Mouse (Mus musculus): ENCODE measurements around the gene Atp2b2. TPM values are rescaled to one million over a fixed set of nuclear protein-coding genes. Genes with fewer than 3 reads are reported as not detected.

Gene Atp2b2
- total and polyA plus RNA-seq, 2 experiments: 1.0 to 1.1 TPM

GRCm38 (mm10) chr6:113933261-113934151, 108.9 kb downstream of the Atp2b2 start:
- H3K27ac ChIP-seq (replicated peaks; ENCODE audit: insufficient read depth, low read depth, low read length): no peak overlapping the region
- H3K79me2 ChIP-seq (ENCODE audit: control insufficient read depth, insufficient read depth, low read length): no peaks in the 10 kb centered on the region
- no peaks in the 10 kb centered on the region for H3K36me3 ChIP-seq (ENCODE audit: control insufficient read depth, insufficient read depth, low read length)
- no peaks in the 10 kb centered on the region for H3K27me3 ChIP-seq (ENCODE audit: control insufficient read depth, insufficient read depth, low read length)
- H3K9ac ChIP-seq (ENCODE audit: low read depth, low read length): no peak overlapping the region
- TF ChIP-seq CTCF (IDR thresholded peaks at IDR 0.05; ENCODE audit: low read depth, low read length) (no peak), POLR2A (IDR thresholded peaks at IDR 0.05; ENCODE audit: extremely low read depth, insufficient read depth, low read length) (no peak)
- WGBS: 75% methylated on average over 14 of the region's 14 CpGs
- H3K4me1 ChIP-seq (ENCODE audit: control insufficient read depth, insufficient read depth, low read length): no peaks in the 10 kb centered on the region
- no peak overlapping the region for H3K4me3 ChIP-seq (ENCODE audit: insufficient read depth, low read depth, low read length)
- DNase-seq (ENCODE audit: extremely low read depth, low read depth, low spot score): no peak

- no peak overlapping the region for H3K4me3 ChIP-seq (ENCODE audit: insufficient read depth, low read depth, low read length)
- H3K36me3 ChIP-seq (ENCODE audit: control insufficient read depth, insufficient read depth, low read length): no peaks in the 10 kb centered on the region
- 80% methylated on average over 7 of the region's 8 CpGs for WGBS
- H3K27ac ChIP-seq (replicated peaks; ENCODE audit: insufficient read depth, low read depth, low read length): no peak overlapping the region
- TF ChIP-seq POLR2A (IDR thresholded peaks at IDR 0.05; ENCODE audit: extremely low read depth, insufficient read depth, low read length) (no peak), CTCF (IDR thresholded peaks at IDR 0.05; ENCODE audit: low read depth, low read length) (no peak)
- H3K4me1 ChIP-seq (ENCODE audit: control insufficient read depth, insufficient read depth, low read length): no peaks in the 10 kb centered on the region
- H3K79me2 ChIP-seq (ENCODE audit: control insufficient read depth, insufficient read depth, low read length): no peaks in the 10 kb centered on the region
- H3K27me3 ChIP-seq (ENCODE audit: control insufficient read depth, insufficient read depth, low read length): no peaks in the 10 kb centered on the region
- H3K9ac ChIP-seq (ENCODE audit: low read depth, low read length): no peak overlapping the region
- no peak for DNase-seq (ENCODE audit: extremely low read depth, low read depth, low spot score)
Observed at GRCm38 (mm10) chr6:113929191-113929875, 113.1 kb downstream of the Atp2b2 start.

GRCm38 (mm10) chr6:113923249-113923648, 119.2 kb downstream of the Atp2b2 start:
- WGBS: 92% methylated on average over 4 of the region's 4 CpGs
- Histone ChIP-seq H3K4me1 (ENCODE audit: control insufficient read depth, insufficient read depth, low read length) (no peaks in the 10 kb centered on the region), H3K9ac (ENCODE audit: low read depth, low read length) (no peak overlapping the region), H3K27ac (replicated peaks; ENCODE audit: insufficient read depth, low read depth, low read length) (no peak overlapping the region), H3K79me2 (ENCODE audit: control insufficient read depth, insufficient read depth, low read length) (no peaks in the 10 kb centered on the region), H3K36me3 (ENCODE audit: control insufficient read depth, insufficient read depth, low read length) (no peaks in the 10 kb centered on the region), H3K4me3 (ENCODE audit: insufficient read depth, low read depth, low read length) (no peak overlapping the region), H3K27me3 (ENCODE audit: control insufficient read depth, insufficient read depth, low read length) (no peaks in the 10 kb centered on the region)
- no peak for DNase-seq (ENCODE audit: extremely low read depth, low read depth, low spot score)
- no peak for TF ChIP-seq CTCF (IDR thresholded peaks at IDR 0.05; ENCODE audit: low read depth, low read length)
- no peak for TF ChIP-seq POLR2A (IDR thresholded peaks at IDR 0.05; ENCODE audit: extremely low read depth, insufficient read depth, low read length)

- 79% methylated on average over 5 of the region's 5 CpGs for WGBS
- Histone ChIP-seq H3K4me1 (ENCODE audit: control insufficient read depth, insufficient read depth, low read length) (no peaks in the 10 kb centered on the region; the same call in 1 of the 2 replicates), H3K9ac (ENCODE audit: low read depth, low read length) (no peak overlapping the region), H3K79me2 (ENCODE audit: control insufficient read depth, insufficient read depth, low read length) (no peaks in the 10 kb centered on the region), H3K27me3 (ENCODE audit: control insufficient read depth, insufficient read depth, low read length) (no peaks in the 10 kb centered on the region), H3K4me3 (ENCODE audit: insufficient read depth, low read depth, low read length) (no peak overlapping the region), H3K27ac (replicated peaks; ENCODE audit: insufficient read depth, low read depth, low read length) (no peak overlapping the region), H3K36me3 (ENCODE audit: control insufficient read depth, insufficient read depth, low read length) (no peaks in the 10 kb centered on the region)
- TF ChIP-seq POLR2A (IDR thresholded peaks at IDR 0.05; ENCODE audit: extremely low read depth, insufficient read depth, low read length): no peak
- TF ChIP-seq CTCF (IDR thresholded peaks at IDR 0.05; ENCODE audit: low read depth, low read length): no peak
- no peak for DNase-seq (ENCODE audit: extremely low read depth, low read depth, low spot score)
Observed at GRCm38 (mm10) chr6:113920466-113920865, 121.9 kb downstream of the Atp2b2 start.

- Histone ChIP-seq H3K4me1 (ENCODE audit: control insufficient read depth, insufficient read depth, low read length) (no peaks in the 10 kb centered on the region; the same call in 1 of the 2 replicates), H3K36me3 (ENCODE audit: control insufficient read depth, insufficient read depth, low read length) (no peaks in the 10 kb centered on the region), H3K27ac (replicated peaks; ENCODE audit: insufficient read depth, low read depth, low read length) (no peak overlapping the region), H3K79me2 (ENCODE audit: control insufficient read depth, insufficient read depth, low read length) (no peaks in the 10 kb centered on the region), H3K4me3 (ENCODE audit: insufficient read depth, low read depth, low read length) (no peak overlapping the region), H3K27me3 (ENCODE audit: control insufficient read depth, insufficient read depth, low read length) (no peaks in the 10 kb centered on the region), H3K9ac (ENCODE audit: low read depth, low read length) (no peak overlapping the region)
- WGBS: 64% methylated on average over 3 of the region's 3 CpGs
- DNase-seq (ENCODE audit: extremely low read depth, low read depth, low spot score): no peak
- TF ChIP-seq POLR2A (IDR thresholded peaks at IDR 0.05; ENCODE audit: extremely low read depth, insufficient read depth, low read length) (no peak), CTCF (IDR thresholded peaks at IDR 0.05; ENCODE audit: low read depth, low read length) (no peak)
Observed at GRCm38 (mm10) chr6:113912753-113913152, 129.7 kb downstream of the Atp2b2 start.
